Mouse (Mus musculus) E14TG2a.4 (cell line): ENCODE results near the gene Clcn2.

ENCODE experiments used
- CTCF ChIP-seq: conservative IDR thresholded peaks from 2 replicates; pipeline ENCODE4 v1.5.1; 2014; ENCODE audit warnings: low read length
- NANOG ChIP-seq: IDR thresholded peaks from 2 replicates; pipeline ENCODE4 v1.6.1; 2014; ENCODE audit warnings: borderline replicate concordance, low read length, mixed read lengths

GRCm38 (mm10) chr16:20757385-20757784, 39.8 kb upstream of the Clcn2 start:
- no peak for TF ChIP-seq CTCF
- TF ChIP-seq NANOG, result no peak
